Mouse (Mus musculus) kidney, postnatal 0 days (tissue): ENCODE measurements at regions not wholly inside any gene's neighbourhood (a gene's known extent, or its start where the extent isn't known, plus 50 kb on each side); places are given as distances from the start of the nearest gene placed in this dataset.
"Not testable (repeated sequence)": the region's sequence is repeated elsewhere in the genome, so short reads cannot be mapped to it uniquely, and the experiment has no call there.

Experiments used
- ATAC-seq: fragments of 200-750 bp; cut with Nextera tagmentation; replicated peaks from 2 replicates; pipeline ENCODE4 v1.8.0; 2017; ENCODE audit warnings: low read depth, moderate number of reproducible peaks, moderate TSS enrichment, moderate library complexity; ENCODE audit not compliant: low FRiP score
- DNase-seq: peaks from one replicate; pipeline ENCODE4 v3.0.0-alpha.2; 2016; ENCODE audit warnings: low spot score
- H3K27ac ChIP-seq: fragments of 300-500 bp; sonication (generic); 2 replicates; pipeline ENCODE4 v1.5.1; 2014; ENCODE audit warnings: mild to moderate bottlenecking
- H3K27me3 ChIP-seq: fragments of 300-500 bp; sonication (generic); 2 replicates; pipeline ENCODE4 v1.6.1; 2014; ENCODE audit warnings: low read length, mixed read lengths; ENCODE audit not compliant: insufficient read depth
- H3K36me3 ChIP-seq: fragments of 300-500 bp; sonication (generic); 2 replicates; pipeline ENCODE4 v1.6.1; 2014; ENCODE audit warnings: low read length, mixed read lengths; ENCODE audit not compliant: insufficient read depth
- H3K4me1 ChIP-seq: fragments of 300-500 bp; sonication (generic); replicated peaks from 2 replicates; pipeline ENCODE4 v1.6.1; 2014; ENCODE audit warnings: antibody characterized with exemption, low read length, mixed read lengths; ENCODE audit not compliant: insufficient read depth
- H3K4me2 ChIP-seq: fragments of 300-500 bp; sonication (generic); 2 replicates; pipeline ENCODE4 v1.6.1; 2014; ENCODE audit warnings: mild to moderate bottlenecking, low read length, moderate library complexity, mixed read lengths
- H3K4me3 ChIP-seq: fragments of 300-500 bp; sonication (generic); replicated peaks from 2 replicates; pipeline ENCODE4 v1.5.1; 2014; ENCODE audit warnings: low read depth, low read length
- H3K9ac ChIP-seq: fragments of 300-500 bp; sonication (generic); 2 replicates; pipeline ENCODE4 v1.6.1; 2014; ENCODE audit warnings: low read depth, low read length
- H3K9me3 ChIP-seq: fragments of 300-500 bp; sonication (generic); replicated peaks from 2 replicates; pipeline ENCODE4 v1.6.1; 2016; ENCODE audit warnings: low read length, inconsistent platforms, mixed read lengths
- CTCF ChIP-seq: IDR thresholded peaks from 2 replicates; pipeline ENCODE4 v1.5.1; 2016; ENCODE audit warnings: antibody characterized with exemption, low read depth, mild to moderate bottlenecking, moderate library complexity
- WGBS: fragments of 180-500 bp; shearing (Covaris S2); extraction: QIAGEN DNeasy Blood & Tissue Kit; methylation state at CpG from one replicate; pipeline ENCODE4 v1.1.7; 2014; 5-methylcytosine and 5-hydroxymethylcytosine counted together

GRCm38 (mm10) chr6:109193603-109194002, 365.2 kb downstream of the Edem1 start:
- H3K9ac ChIP-seq, result no peak overlapping the region
- no peaks in the 10 kb centered on the region for H3K36me3 ChIP-seq
- WGBS, result 85% methylated on average over 3 of the region's 3 CpGs
- H3K4me2 ChIP-seq, result no peak overlapping the region
- H3K27me3 ChIP-seq, result no peaks in the 10 kb centered on the region
- no peak overlapping the region for H3K27ac ChIP-seq
- H3K4me3 ChIP-seq, result no peak overlapping the region
- no peak for TF ChIP-seq CTCF
- DNase-seq, result no peak
- ATAC-seq, result no peak
- H3K9me3 ChIP-seq, result no peaks in the 10 kb centered on the region
- H3K4me1 ChIP-seq, result no peaks in the 10 kb centered on the region

- 30% methylated on average over 2 of the region's 2 CpGs for WGBS
- Histone ChIP-seq H3K27ac (no peak overlapping the region), H3K4me1 (no peaks in the 10 kb centered on the region), H3K4me2 (no peak overlapping the region), H3K27me3 (no peaks in the 10 kb centered on the region), H3K4me3 (no peak overlapping the region), H3K9me3 (no peaks in the 10 kb centered on the region), H3K36me3 (no peaks in the 10 kb centered on the region), H3K9ac (no peak overlapping the region)
- DNase-seq (peak; percentile 67), ATAC-seq (no peak)
- no peak for TF ChIP-seq CTCF
Measured at GRCm38 (mm10) chr6:109209699-109210098, 381.3 kb downstream of the Edem1 start.

GRCm38 (mm10) chr6:109230391-109230790, 401.9 kb downstream of the Edem1 start:
- Histone ChIP-seq H3K9ac (no peak overlapping the region), H3K4me2 (no peak overlapping the region), H3K4me1 (no peaks in the 10 kb centered on the region), H3K27ac (no peak overlapping the region), H3K27me3 (no peaks in the 10 kb centered on the region), H3K4me3 (no peak overlapping the region), H3K36me3 (no peaks in the 10 kb centered on the region), H3K9me3 (no peaks in the 10 kb centered on the region)
- DNase-seq, result no peak
- ATAC-seq, result no peak
- WGBS, result 92% methylated on average over 6 of the region's 6 CpGs
- no peak for TF ChIP-seq CTCF

- H3K27me3 ChIP-seq, result no peaks in the 10 kb centered on the region
- no peak overlapping the region for H3K4me2 ChIP-seq
- no peaks in the 10 kb centered on the region for H3K36me3 ChIP-seq
- H3K9ac ChIP-seq, result no peak overlapping the region
- no peak for TF ChIP-seq CTCF
- DNase-seq (no peak), ATAC-seq (no peak)
- no peaks in the 10 kb centered on the region for H3K4me1 ChIP-seq
- H3K9me3 ChIP-seq, result no peaks in the 10 kb centered on the region
- no peak overlapping the region for H3K27ac ChIP-seq
- no peak overlapping the region for H3K4me3 ChIP-seq
- WGBS, result 59% methylated on average over 3 of the region's 3 CpGs
Measured at GRCm38 (mm10) chr6:109233426-109233825, 405.0 kb downstream of the Edem1 start.

- Histone ChIP-seq H3K27ac (no peak overlapping the region), H3K4me2 (no peak overlapping the region), H3K9me3 (no peaks in the 10 kb centered on the region), H3K36me3 (no peaks in the 10 kb centered on the region), H3K9ac (no peak overlapping the region), H3K4me3 (no peak overlapping the region), H3K27me3 (no peaks in the 10 kb centered on the region), H3K4me1 (no peaks in the 10 kb centered on the region)
- DNase-seq (no peak), ATAC-seq (no peak)
- TF ChIP-seq CTCF, result no peak
- WGBS, result 65% methylated on average over 2 of the region's 2 CpGs
Measured at GRCm38 (mm10) chr6:109245666-109246065, 417.2 kb downstream of the Edem1 start.

GRCm38 (mm10) chr6:109246510-109246909, 418.1 kb downstream of the Edem1 start:
- not testable (repeated sequence) for H3K9ac ChIP-seq, H3K36me3 ChIP-seq, H3K4me3 ChIP-seq, DNase-seq, H3K27me3 ChIP-seq, ATAC-seq, H3K27ac ChIP-seq, H3K9me3 ChIP-seq, H3K4me1 ChIP-seq, H3K4me2 ChIP-seq
- WGBS, result 41% methylated on average over 2 of the region's 2 CpGs
